Mouse (Mus musculus): Measurements from ENCODE around the gene Src.

The Src gene

GRCm38 (mm10) chr2:157447297-157448158, 29.3 kb downstream of the Src start:
- no peak for DNase-seq

GRCm38 (mm10) chr2:157448356-157448755, 30.1 kb downstream of the Src start:
- DNase-seq, result no peak

- DNase-seq, result no peak
These were observed 32.7 kb downstream of the Src start for GRCm38 (mm10) chr2:157450905-157451304.

GRCm38 (mm10) chr2:157451372-157452040, 33.3 kb downstream of the Src start:
- no peak for DNase-seq

- peak; percentile 96 for DNase-seq
These were observed 39.0 kb downstream of the Src start for GRCm38 (mm10) chr2:157457100-157457806.

GRCm38 (mm10) chr2:157458472-157458871, 40.2 kb downstream of the Src start:
- peak; percentile 93 to 97 for DNase-seq

- peak in 1 of 2 experiments; percentile 55 for DNase-seq
These were observed 41.5 kb downstream of the Src start for GRCm38 (mm10) chr2:157459736-157460135.

- peak; percentile 66 to 68 for DNase-seq
These were observed 44.8 kb downstream of the Src start for GRCm38 (mm10) chr2:157462776-157463710.

GRCm38 (mm10) chr2:157463887-157464745, 45.9 kb downstream of the Src start:
- DNase-seq, result no peak

- peak; percentile 64 for DNase-seq
These were observed 46.5 kb downstream of the Src start for GRCm38 (mm10) chr2:157464746-157465126.

- DNase-seq, result no peak
These were observed 48.6 kb downstream of the Src start for GRCm38 (mm10) chr2:157466836-157467235.

- no peak for DNase-seq
These were observed 50.0 kb downstream of the Src start for GRCm38 (mm10) chr2:157468130-157468796.

- peak; percentile 61 to 72 for DNase-seq
These were observed 53.0 kb downstream of the Src start for GRCm38 (mm10) chr2:157471292-157471691.

GRCm38 (mm10) chr2:157471737-157472136, 53.5 kb downstream of the Src start:
- no peak for DNase-seq

- DNase-seq, result no peak
These were observed 54.2 kb downstream of the Src start for GRCm38 (mm10) chr2:157472469-157472868.

- no peak for DNase-seq
These were observed 56.1 kb downstream of the Src start for GRCm38 (mm10) chr2:157474269-157474729.

GRCm38 (mm10) chr2:157475437-157476379, 57.5 kb downstream of the Src start:
- no peak for DNase-seq

GRCm38 (mm10) chr2:157478651-157479050, 60.4 kb downstream of the Src start:
- no peak for DNase-seq

- peak; percentile 81 to 83 for DNase-seq
These were observed 61.8 kb downstream of the Src start for GRCm38 (mm10) chr2:157479858-157480568.
